Mouse (Mus musculus) T-helper 1 cell (primary cell): ENCODE measurements around the gene Plppr5.

Experiments used
- in situ Hi-C: fragments of 300-600 bp; cut with MboI, MseI; formaldehyde crosslinking; loops from one replicate; pipeline ENCODE4 v1.15.1; 2025; ENCODE audit warnings: high pct_unique_total_duplicates

Plppr5 gene

GRCm38 (mm10) chr3:117574529-117575252 lies at the start of gene Plppr5:
Gene Plppr5, plus strand, starts transcription at chr3:117574836.
- in situ Hi-C loops = no loop called here

GRCm38 (mm10) chr3:117549899-117550298 lies 24.7 kb upstream of the Plppr5 start:
- in situ Hi-C loops = no loop called here

- in situ Hi-C loops = no loop called here
These were observed 24.1 kb upstream of the Plppr5 start for GRCm38 (mm10) chr3:117550526-117550925.

- in situ Hi-C loops = no loop called here
These were observed 17.7 kb upstream of the Plppr5 start for GRCm38 (mm10) chr3:117556972-117557371.

GRCm38 (mm10) chr3:117575253-117575927 lies 754 bp downstream of the Plppr5 start:
- in situ Hi-C loops = no loop called here

- in situ Hi-C loops = no loop called here
These were observed 1.3 kb downstream of the Plppr5 start for GRCm38 (mm10) chr3:117575928-117576254.

GRCm38 (mm10) chr3:117577349-117577748 lies 2.7 kb downstream of the Plppr5 start:
- in situ Hi-C loops = no loop called here

GRCm38 (mm10) chr3:117582628-117583027 lies 8.0 kb downstream of the Plppr5 start:
- in situ Hi-C loops = no loop called here

- in situ Hi-C loops = no loop called here
These were observed 27.8 kb downstream of the Plppr5 start for GRCm38 (mm10) chr3:117602404-117602803.

- in situ Hi-C loops = no loop called here
These were observed 28.8 kb downstream of the Plppr5 start for GRCm38 (mm10) chr3:117603458-117603857.

GRCm38 (mm10) chr3:117606383-117606782 lies 31.7 kb downstream of the Plppr5 start:
- in situ Hi-C loops = no loop called here

GRCm38 (mm10) chr3:117611453-117611852 lies 36.8 kb downstream of the Plppr5 start:
- in situ Hi-C loops = no loop called here

GRCm38 (mm10) chr3:117614856-117615255 lies 40.2 kb downstream of the Plppr5 start:
- in situ Hi-C loops = no loop called here

- in situ Hi-C loops = no loop called here
These were observed 50.8 kb downstream of the Plppr5 start for GRCm38 (mm10) chr3:117625257-117626001.

- in situ Hi-C loops = no loop called here
These were observed 54.2 kb downstream of the Plppr5 start for GRCm38 (mm10) chr3:117628799-117629198.

- in situ Hi-C loops = no loop called here
These were observed 55.7 kb downstream of the Plppr5 start for GRCm38 (mm10) chr3:117630332-117630731.

GRCm38 (mm10) chr3:117648612-117649011 lies 74.0 kb downstream of the Plppr5 start:
- in situ Hi-C loops = no loop called here

- in situ Hi-C loops = no loop called here
These were observed 89.7 kb downstream of the Plppr5 start for GRCm38 (mm10) chr3:117664316-117664715.

- in situ Hi-C loops = no loop called here
These were observed 104.6 kb downstream of the Plppr5 start for GRCm38 (mm10) chr3:117679189-117679588.

- in situ Hi-C loops = no loop called here
These were observed 110.0 kb downstream of the Plppr5 start for GRCm38 (mm10) chr3:117684640-117685039.

GRCm38 (mm10) chr3:117686036-117686435 lies 111.4 kb downstream of the Plppr5 start:
- in situ Hi-C loops = no loop called here

GRCm38 (mm10) chr3:117686648-117687047 lies 112.0 kb downstream of the Plppr5 start:
- in situ Hi-C loops = no loop called here

GRCm38 (mm10) chr3:117694736-117695135 lies 120.1 kb downstream of the Plppr5 start:
- in situ Hi-C loops = no loop called here
